Mouse (Mus musculus) intestine, embryonic 16.5 days (tissue): ENCODE measurements around the gene Lrrc34. TPM values are rescaled to one million over a fixed set of nuclear protein-coding genes. Genes with fewer than 3 reads are reported as not detected.
A peak's percentile ranks its signal among the peaks of the same experiment; 100 is the strongest.

Source experiments
- ATAC-seq: fragments of 200-750 bp; cut with Nextera tagmentation; 2 replicates; pipeline ENCODE4 v1.8.0; 2017; ENCODE audit warnings: moderate TSS enrichment, moderate library complexity
- H3K27ac ChIP-seq: fragments of 300-500 bp; sonication (generic); 2 replicates; pipeline ENCODE4 v1.5.1; 2014; ENCODE audit warnings: mild to moderate bottlenecking, low read length
- H3K27me3 ChIP-seq: fragments of 300-500 bp; sonication (generic); replicated peaks from 2 replicates; pipeline ENCODE4 v1.6.1; 2014; ENCODE audit warnings: low read length, control low read depth, mixed read lengths; ENCODE audit not compliant: control insufficient read depth, insufficient read depth
- H3K36me3 ChIP-seq: fragments of 300-500 bp; sonication (generic); 2 replicates; pipeline ENCODE4 v1.6.1; 2014; ENCODE audit warnings: low read length, control low read depth; ENCODE audit not compliant: control insufficient read depth, insufficient read depth
- H3K4me1 ChIP-seq: fragments of 300-500 bp; sonication (generic); 2 replicates; pipeline ENCODE4 v1.6.1; 2014; ENCODE audit warnings: low read length, control low read depth, mixed read lengths; ENCODE audit not compliant: control insufficient read depth, insufficient read depth
- H3K4me2 ChIP-seq: fragments of 300-500 bp; sonication (generic); 2 replicates; pipeline ENCODE4 v1.6.1; 2014; ENCODE audit warnings: low read depth, low read length, control low read depth
- H3K4me3 ChIP-seq: fragments of 300-500 bp; sonication (generic); 2 replicates; pipeline ENCODE4 v1.5.1; 2014; ENCODE audit warnings: mild to moderate bottlenecking, low read length
- H3K9ac ChIP-seq: fragments of 300-500 bp; sonication (generic); 2 replicates; pipeline ENCODE4 v1.6.1; 2014; ENCODE audit warnings: low read depth, low read length
- H3K9me3 ChIP-seq: fragments of 300-500 bp; sonication (generic); 2 replicates; pipeline ENCODE4 v1.6.1; 2016; ENCODE audit warnings: low read length, control low read depth; ENCODE audit not compliant: control insufficient read depth
- WGBS: fragments of 180-500 bp; shearing (Covaris S2); extraction: QIAGEN DNeasy Blood & Tissue Kit; methylation state at CpG from one replicate; pipeline ENCODE4 v1.1.7; 2014; 5-methylcytosine and 5-hydroxymethylcytosine counted together
- polyA plus RNA-seq: library from polyadenylated mRNA; unstranded; fragments of >200 nt; fragmentation: Nextera tagmentation; extraction: Ambion mirVana; gene quantifications from 2 replicates; pipeline ENCODE4 v1.2.1, GENCODE M21; 2015

Lrrc34 gene
- polyA plus RNA-seq, 1 experiment from 2014 or later, result 0.38 TPM

GRCm38 (mm10) chr3:30602065-30602739 is 45.5 kb downstream of the Lrrc34 start, which contains the start of gene Mynn:
TSS of gene Mynn (plus strand) at chr3:30602065.
- Histone ChIP-seq H3K27ac (peak within 1 kb of the TSS; percentile 97), H3K4me2 (peak within 1 kb of the TSS; percentile 89), H3K4me1 (peaks cover 10% of the 10 kb centered on the region; the same call in 1 of the 2 replicates), H3K27me3 (0 out of 2 replicates have a peak, but pooled peaks cover 3% of the 10 kb centered on the region), H3K9ac (peak within 1 kb of the TSS; percentile 95), H3K4me3 (peak within 1 kb of the TSS; percentile 91), H3K9me3 (no peaks in the 10 kb centered on the region), H3K36me3 (peaks cover 3% of the 10 kb centered on the region; the same call in 1 of the 2 replicates)
- ATAC-seq, result peak; percentile 95
- 0% methylated on average over 40 of the region's 40 CpGs for WGBS

- no peak for ATAC-seq
- Histone ChIP-seq H3K27me3 (0 out of 2 replicates have a peak, but pooled peaks cover 3% of the 10 kb centered on the region), H3K4me3 (peak overlapping the region; percentile 91), H3K4me1 (peaks cover 10% of the 10 kb centered on the region; the same call in 1 of the 2 replicates), H3K27ac (peak overlapping the region; percentile 97), H3K4me2 (peak overlapping the region; percentile 89), H3K9me3 (no peaks in the 10 kb centered on the region), H3K36me3 (peaks cover 3% of the 10 kb centered on the region; the same call in 1 of the 2 replicates), H3K9ac (peak overlapping the region; percentile 95)
- WGBS, result under 1% methylated on average over 13 of the region's 13 CpGs
These were observed 46.0 kb downstream of the Lrrc34 start for GRCm38 (mm10) chr3:30601610-30602064.

GRCm38 (mm10) chr3:30601175-30601574 is 46.5 kb downstream of the Lrrc34 start:
- Histone ChIP-seq H3K4me1 (peaks cover 10% of the 10 kb centered on the region; the same call in 1 of the 2 replicates), H3K27ac (peak overlapping the region; percentile 77), H3K4me3 (peak overlapping the region; percentile 62), H3K9me3 (no peaks in the 10 kb centered on the region), H3K36me3 (peaks cover 3% of the 10 kb centered on the region; the same call in 1 of the 2 replicates), H3K9ac (no peak overlapping the region; the same call in 1 of the 2 replicates), H3K27me3 (peaks cover 3% of the 10 kb centered on the region; the same call in 1 of the 2 replicates), H3K4me2 (peak overlapping the region; percentile 89)
- ATAC-seq, result peak; percentile 29
- WGBS, result under 1% methylated on average over 17 of the region's 17 CpGs

- peak overlapping the region; percentile 89 for H3K4me2 ChIP-seq
- 0 out of 2 replicates have a peak, but pooled peaks have one; percentile 9 for ATAC-seq
- H3K27me3 ChIP-seq, result peaks cover 3% of the 10 kb centered on the region; the same call in 1 of the 2 replicates
- WGBS, result under 1% methylated on average over 14 of the region's 14 CpGs
- peak overlapping the region; percentile 75 for H3K27ac ChIP-seq
- peak overlapping the region; percentile 59 for H3K9ac ChIP-seq
- H3K9me3 ChIP-seq, result no peaks in the 10 kb centered on the region
- H3K4me1 ChIP-seq, result peaks cover 10% of the 10 kb centered on the region; the same call in 1 of the 2 replicates
- peak overlapping the region; percentile 62 for H3K4me3 ChIP-seq
- H3K36me3 ChIP-seq, result peaks cover 3% of the 10 kb centered on the region; the same call in 1 of the 2 replicates
These were observed 47.0 kb downstream of the Lrrc34 start for GRCm38 (mm10) chr3:30600717-30601116.

GRCm38 (mm10) chr3:30599711-30600545 is 47.7 kb downstream of the Lrrc34 start, which contains the start of gene Actrt3:
TSS of gene Actrt3 (minus strand) at chr3:30599939.
- peak within 1 kb of the TSS; percentile 66 for H3K9ac ChIP-seq
- H3K9me3 ChIP-seq, result no peaks in the 10 kb centered on the region
- peak within 1 kb of the TSS; percentile 62 for H3K4me3 ChIP-seq
- H3K27me3 ChIP-seq, result peaks cover 3% of the 10 kb centered on the region; the same call in 1 of the 2 replicates
- 3% methylated on average over 32 of the region's 32 CpGs for WGBS
- H3K4me2 ChIP-seq, result peak within 1 kb of the TSS; percentile 89
- ATAC-seq, result no peak
- peaks cover 3% of the 10 kb centered on the region; the same call in 1 of the 2 replicates for H3K36me3 ChIP-seq
- H3K27ac ChIP-seq, result peak within 1 kb of the TSS; percentile 75
- H3K4me1 ChIP-seq, result peaks cover 10% of the 10 kb centered on the region; the same call in 1 of the 2 replicates

DNA sequence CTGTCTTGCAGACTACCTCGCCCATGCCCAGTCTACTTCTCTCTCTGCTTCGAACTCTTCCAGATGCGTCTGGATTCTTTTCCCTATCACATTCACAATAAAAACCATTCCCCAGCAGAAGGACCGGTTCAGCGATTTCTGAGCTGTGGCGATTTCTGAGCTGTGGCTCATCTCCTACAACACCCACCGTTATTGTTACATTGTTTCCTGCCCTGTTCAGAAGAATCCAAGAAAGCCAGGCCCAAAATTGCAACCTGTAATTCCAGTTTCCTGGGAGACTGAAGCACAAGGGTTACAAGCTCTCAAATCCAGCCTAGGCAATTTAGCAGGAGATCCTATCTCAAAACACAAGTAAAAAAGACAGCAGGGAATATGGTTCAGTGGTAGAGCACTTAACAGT is 50.4 kb downstream of the Lrrc34 start:
- H3K27ac ChIP-seq, result no peak overlapping the region
- H3K4me2 ChIP-seq, result no peak overlapping the region
- ATAC-seq, result no peak
- H3K36me3 ChIP-seq, result no peaks in the 10 kb centered on the region
- H3K9ac ChIP-seq, result no peak overlapping the region
- H3K9me3 ChIP-seq, result no peaks in the 10 kb centered on the region
- H3K4me1 ChIP-seq, result peaks cover 7% of the 10 kb centered on the region; the same call in 1 of the 2 replicates
- peaks cover 3% of the 10 kb centered on the region; the same call in 1 of the 2 replicates for H3K27me3 ChIP-seq
- WGBS, result 68% methylated on average over 7 of the region's 7 CpGs
- no peak overlapping the region for H3K4me3 ChIP-seq

GRCm38 (mm10) chr3:30595111-30595832 is 52.4 kb downstream of the Lrrc34 start:
- Histone ChIP-seq H3K9me3 (no peaks in the 10 kb centered on the region), H3K4me2 (peak overlapping the region; percentile 81), H3K4me1 (peaks cover 7% of the 10 kb centered on the region; the same call in 1 of the 2 replicates), H3K36me3 (no peaks in the 10 kb centered on the region), H3K27ac (no peak overlapping the region), H3K9ac (peak overlapping the region; percentile 90), H3K27me3 (peaks cover 3% of the 10 kb centered on the region; the same call in 1 of the 2 replicates), H3K4me3 (peak overlapping the region; percentile 77)
- under 1% methylated on average over 62 of the region's 62 CpGs for WGBS
- ATAC-seq, result peak; percentile 32; the same call in 1 of the 2 replicates

DNA sequence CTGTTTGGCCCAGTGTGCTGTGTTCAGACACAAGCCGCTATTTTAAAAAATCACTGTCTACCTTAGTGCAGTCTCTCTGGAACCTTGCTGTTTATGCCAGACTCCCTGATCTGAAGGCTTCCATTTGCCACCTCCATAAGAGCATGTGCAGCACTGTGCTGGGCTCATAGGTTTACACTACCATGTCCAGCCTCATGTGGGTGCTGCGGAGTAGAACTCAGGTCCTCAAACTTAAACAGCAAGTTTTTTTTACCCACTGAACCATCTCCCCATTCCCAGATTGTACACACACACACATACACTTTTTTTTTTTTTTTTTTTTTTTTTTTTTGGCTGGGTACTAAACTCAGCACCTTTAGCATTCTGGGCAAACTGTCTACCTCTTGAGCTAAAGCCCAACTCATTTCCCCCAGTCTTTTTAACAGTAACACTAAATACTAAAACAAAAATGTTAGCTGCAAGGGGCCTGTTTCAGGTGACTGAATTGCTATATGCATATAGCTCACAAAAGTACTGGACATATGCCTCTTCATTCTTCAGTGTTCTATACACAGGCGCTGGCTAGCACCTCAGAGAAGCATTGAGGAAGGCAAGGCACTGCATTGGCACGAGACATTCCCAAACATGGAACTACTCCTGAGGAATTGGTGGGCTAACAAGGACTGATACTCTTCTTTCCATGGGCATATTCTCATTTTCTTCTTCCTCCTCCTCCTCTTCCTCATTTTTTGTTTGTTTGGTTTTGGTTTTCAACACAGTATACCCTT is 53.8 kb downstream of the Lrrc34 start:
- WGBS, result 81% methylated on average over 4 of the region's 4 CpGs
- H3K27ac ChIP-seq, result no peak overlapping the region
- ATAC-seq, result 0 out of 2 replicates have a peak, but pooled peaks have one; percentile 6

More for the DNA sequence above, 53.8 kb downstream of the Lrrc34 start:
- Histone ChIP-seq H3K4me3 (no peak overlapping the region), H3K36me3 (no peaks in the 10 kb centered on the region), H3K4me1 (no peaks in the 10 kb centered on the region), H3K9ac (no peak overlapping the region), H3K27me3 (peaks cover 3% of the 10 kb centered on the region; the same call in 1 of the 2 replicates), H3K4me2 (no peak overlapping the region), H3K9me3 (no peaks in the 10 kb centered on the region)
